Mouse (Mus musculus) olfactory bulb, adult 2 months (tissue): ENCODE results near the gene Slc38a4. TPM values are rescaled to one million over a fixed set of nuclear protein-coding genes. Genes with fewer than 3 reads are reported as not detected.

Experiments
- H3K27ac ChIP-seq: fragments of 200-500 bp; 2 replicates; pipeline ENCODE4 v1.5.1; 2012; ENCODE audit warnings: low read depth, low read length; ENCODE audit not compliant: insufficient read depth
- H3K4me1 ChIP-seq: fragments of 200-500 bp; 2 replicates; pipeline ENCODE4 v1.6.1; 2012; ENCODE audit warnings: low read length; ENCODE audit not compliant: control insufficient read depth, insufficient read depth
- H3K4me3 ChIP-seq: fragments of 200-500 bp; 2 replicates; pipeline ENCODE4 v1.5.1; 2012; ENCODE audit warnings: mild to moderate bottlenecking, low read depth, low read length, moderate library complexity; ENCODE audit not compliant: insufficient read depth
- CTCF ChIP-seq: fragments of 200-500 bp; IDR thresholded peaks from 2 replicates; pipeline ENCODE4 v1.5.1; 2012; ENCODE audit warnings: low read depth, mild to moderate bottlenecking, low read length, moderate library complexity; ENCODE audit not compliant: insufficient read depth
- POLR2A ChIP-seq: fragments of 200-500 bp; IDR thresholded peaks from 2 replicates; pipeline ENCODE4 v1.6.1; 2012; ENCODE audit warnings: mild to moderate bottlenecking, low read depth, low read length, moderate library complexity; ENCODE audit not compliant: insufficient read depth
- WGBS: fragments of 180-500 bp; shearing (Covaris S2); methylation state at CpG from one replicate; pipeline ENCODE4 v1.1.7; 2018; 5-methylcytosine and 5-hydroxymethylcytosine counted together
- polyA plus RNA-seq: library from polyadenylated mRNA; stranded (reverse); fragments of >200 nt; gene quantifications from 2 replicates; pipeline ENCODE4 v1.2.4, GENCODE M21; 2012; ENCODE audit warnings: low replicate concordance; ENCODE audit not compliant: missing spikeins, insufficient read depth, insufficient read length

The Slc38a4 gene
- polyA plus RNA-seq, 1 experiment: not detected

GRCm38 (mm10) chr15:97011599-97012372 is 44.0 kb downstream of the Slc38a4 start:
- no peak overlapping the region for H3K4me3 ChIP-seq
- TF ChIP-seq POLR2A (no peak), CTCF (no peak)
- H3K27ac ChIP-seq: no peak overlapping the region
- no peaks in the 10 kb centered on the region for H3K4me1 ChIP-seq
- 84% methylated on average over 14 of the region's 14 CpGs for WGBS

- Histone ChIP-seq H3K4me1 (no peaks in the 10 kb centered on the region), H3K4me3 (no peak overlapping the region), H3K27ac (no peak overlapping the region)
- WGBS: 88% methylated on average over 3 of the region's 3 CpGs
- TF ChIP-seq CTCF: no peak
- no peak for TF ChIP-seq POLR2A
Observed at GRCm38 (mm10) chr15:97009271-97009670, 46.5 kb downstream of the Slc38a4 start.

- Histone ChIP-seq H3K4me3 (no peak overlapping the region), H3K4me1 (no peaks in the 10 kb centered on the region), H3K27ac (no peak overlapping the region)
- TF ChIP-seq POLR2A (no peak), CTCF (no peak)
- 92% methylated on average over 15 of the region's 15 CpGs for WGBS
Observed at GRCm38 (mm10) chr15:97005631-97006234, 50.0 kb downstream of the Slc38a4 start.

GRCm38 (mm10) chr15:97004525-97004867 is 51.3 kb downstream of the Slc38a4 start:
- no peak overlapping the region for H3K4me3 ChIP-seq
- no peak overlapping the region for H3K27ac ChIP-seq
- WGBS: 82% methylated on average over 7 of the region's 7 CpGs
- no peaks in the 10 kb centered on the region for H3K4me1 ChIP-seq
- no peak for TF ChIP-seq POLR2A
- no peak for TF ChIP-seq CTCF

GRCm38 (mm10) chr15:97003851-97004524 is 51.8 kb downstream of the Slc38a4 start:
- TF ChIP-seq CTCF: no peak
- TF ChIP-seq POLR2A: no peak
- Histone ChIP-seq H3K4me1 (peaks cover 3% of the 10 kb centered on the region; the same call in 1 of the 2 replicates), H3K27ac (no peak overlapping the region), H3K4me3 (no peak overlapping the region)
- 64% methylated on average over 10 of the region's 10 CpGs for WGBS

GRCm38 (mm10) chr15:97003186-97003585 is 52.6 kb downstream of the Slc38a4 start:
- H3K4me1 ChIP-seq: peaks cover 3% of the 10 kb centered on the region; the same call in 1 of the 2 replicates
- H3K27ac ChIP-seq: no peak overlapping the region
- 85% methylated on average over 6 of the region's 6 CpGs for WGBS
- H3K4me3 ChIP-seq: peak overlapping the region; percentile 9; the same call in 1 of the 2 replicates
- TF ChIP-seq POLR2A (no peak), CTCF (no peak)

GRCm38 (mm10) chr15:97002752-97003151 is 53.0 kb downstream of the Slc38a4 start:
- 79% methylated on average over 12 of the region's 12 CpGs for WGBS

GRCm38 (mm10) chr15:97001886-97002285 is 53.9 kb downstream of the Slc38a4 start:
- WGBS: 85% methylated on average over 7 of the region's 7 CpGs
- Histone ChIP-seq H3K27ac (no peak overlapping the region), H3K4me1 (peaks cover 3% of the 10 kb centered on the region; the same call in 1 of the 2 replicates), H3K4me3 (no peak overlapping the region)
- no peak for TF ChIP-seq CTCF
- no peak for TF ChIP-seq POLR2A

More at GRCm38 (mm10) chr15:97002752-97003151, 53.0 kb downstream of the Slc38a4 start:
- TF ChIP-seq POLR2A: no peak
- TF ChIP-seq CTCF: no peak
- H3K27ac ChIP-seq: no peak overlapping the region
- H3K4me3 ChIP-seq: peak overlapping the region; percentile 9; the same call in 1 of the 2 replicates
- H3K4me1 ChIP-seq: peaks cover 3% of the 10 kb centered on the region; the same call in 1 of the 2 replicates

- no peak for TF ChIP-seq CTCF
- TF ChIP-seq POLR2A: no peak
- WGBS: 80% methylated on average over 12 of the region's 12 CpGs
- H3K4me1 ChIP-seq: peaks cover 3% of the 10 kb centered on the region; the same call in 1 of the 2 replicates
- H3K4me3 ChIP-seq: no peak overlapping the region
- H3K27ac ChIP-seq: no peak overlapping the region
Observed at GRCm38 (mm10) chr15:97001416-97001815, 54.3 kb downstream of the Slc38a4 start.
